Mouse (Mus musculus) hindbrain, embryonic 12.5 days (tissue): ENCODE measurements around the gene Naif1. TPM values are rescaled to one million over a fixed set of nuclear protein-coding genes. Genes with fewer than 3 reads are reported as not detected.
A peak's percentile ranks its signal among the peaks of the same experiment; 100 is the strongest.

Source experiments
- ATAC-seq: fragments of 200-750 bp; cut with Nextera tagmentation; 2 replicates; pipeline ENCODE4 v1.8.0; 2017; ENCODE audit warnings: moderate TSS enrichment; ENCODE audit not compliant: low FRiP score
- H3K27ac ChIP-seq: fragments of 300-500 bp; sonication (generic); 2 replicates; pipeline ENCODE4 v1.5.1; 2016; ENCODE audit warnings: mild to moderate bottlenecking
- H3K27me3 ChIP-seq: fragments of 300-500 bp; sonication (generic); 2 replicates; pipeline ENCODE4 v1.6.1; 2016; ENCODE audit warnings: mild to moderate bottlenecking
- H3K36me3 ChIP-seq: fragments of 300-500 bp; sonication (generic); 2 replicates; pipeline ENCODE4 v1.6.1; 2016; ENCODE audit warnings: mild to moderate bottlenecking
- H3K4me1 ChIP-seq: fragments of 300-500 bp; sonication (generic); 2 replicates; pipeline ENCODE4 v1.6.1; 2016
- H3K4me2 ChIP-seq: fragments of 300-500 bp; sonication (generic); replicated peaks from 2 replicates; pipeline ENCODE4 v1.6.1; 2016; ENCODE audit warnings: mild to moderate bottlenecking
- H3K4me3 ChIP-seq: fragments of 300-500 bp; sonication (generic); 2 replicates; pipeline ENCODE4 v1.5.1; 2016; ENCODE audit warnings: mild to moderate bottlenecking
- H3K9ac ChIP-seq: fragments of 300-500 bp; sonication (generic); 2 replicates; pipeline ENCODE4 v1.6.1; 2016; ENCODE audit warnings: mild to moderate bottlenecking, moderate library complexity
- H3K9me3 ChIP-seq: fragments of 300-500 bp; sonication (generic); replicated peaks from 2 replicates; pipeline ENCODE4 v1.6.1; 2016; ENCODE audit warnings: mild to moderate bottlenecking
- WGBS: fragments of 180-500 bp; shearing (Covaris S2); methylation state at CpG from one replicate; pipeline ENCODE4 v1.1.7; 2016; 5-methylcytosine and 5-hydroxymethylcytosine counted together
- polyA plus RNA-seq: library from polyadenylated mRNA; unstranded; fragments of >200 nt; fragmentation: Nextera tagmentation; extraction: Ambion mirVana; gene quantifications from 2 replicates; pipeline ENCODE4 v1.2.1, GENCODE M21; 2016

The Naif1 gene
- polyA plus RNA-seq, 1 experiment from 2014 or later = 5.9 TPM

DNA sequence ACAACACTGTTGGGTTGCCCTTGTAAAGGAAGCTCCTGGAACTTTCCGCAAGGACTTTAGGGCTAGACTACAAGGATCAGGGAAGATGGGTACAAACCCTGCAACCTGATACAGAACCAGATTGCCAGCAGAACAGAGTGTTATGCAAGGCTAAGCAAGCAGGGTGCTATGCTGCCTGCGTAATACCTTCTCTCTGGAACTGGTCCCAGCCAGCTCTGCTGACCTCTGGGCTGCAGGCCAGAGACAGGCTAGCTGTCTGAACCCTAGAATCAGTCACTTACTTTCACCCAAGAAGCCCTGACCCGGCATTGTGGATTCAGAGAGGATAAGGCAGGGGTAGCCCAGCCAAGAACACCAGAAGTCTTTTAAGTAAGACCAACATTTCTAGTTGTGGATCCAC lies 30.9 kb upstream of the Naif1 start:
- 97% methylated on average over 3 of the region's 3 CpGs for WGBS

DNA sequence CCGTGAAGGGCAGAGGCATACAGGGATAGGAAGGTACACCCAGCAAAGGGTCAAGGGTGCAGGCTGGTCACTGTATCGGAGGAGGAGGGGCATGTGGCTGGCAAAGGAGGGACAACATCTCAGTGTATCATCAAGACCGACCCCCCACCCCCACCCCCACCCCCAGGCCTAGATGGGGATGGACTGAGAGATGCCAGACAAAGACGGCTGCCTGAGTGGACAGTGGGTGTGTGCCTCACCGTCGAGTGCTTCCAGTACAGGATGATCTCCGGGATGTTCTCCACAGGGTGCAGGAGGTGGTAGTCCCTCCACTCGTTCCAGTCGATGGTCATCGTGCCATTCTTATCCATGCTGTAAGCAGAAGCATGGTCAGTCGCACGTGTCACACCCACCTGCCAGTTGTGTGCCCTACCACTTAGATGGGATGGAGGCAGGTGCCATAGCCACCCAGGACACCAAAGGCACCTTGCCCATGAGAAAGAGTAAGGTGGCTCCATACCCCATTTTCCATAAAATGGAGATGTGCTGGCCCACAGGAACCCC lies 30.1 kb upstream of the Naif1 start:
- H3K4me1 ChIP-seq = peaks cover 22% of the 10 kb centered on the region
- H3K27ac ChIP-seq = no peak overlapping the region
- no peaks in the 10 kb centered on the region for H3K9me3 ChIP-seq
- no peak overlapping the region for H3K4me3 ChIP-seq
- WGBS = 91% methylated on average over 12 of the region's 12 CpGs
- H3K9ac ChIP-seq = no peak overlapping the region
- H3K36me3 ChIP-seq = peaks cover 61% of the 10 kb centered on the region
- H3K27me3 ChIP-seq = no peaks in the 10 kb centered on the region
- no peak overlapping the region for H3K4me2 ChIP-seq
- ATAC-seq = no peak

More for the DNA sequence above, 30.9 kb upstream of the Naif1 start:
- H3K27ac ChIP-seq = no peak overlapping the region
- no peak overlapping the region for H3K9ac ChIP-seq
- H3K4me2 ChIP-seq = no peak overlapping the region
- H3K9me3 ChIP-seq = no peaks in the 10 kb centered on the region
- peaks cover 16% of the 10 kb centered on the region for H3K4me1 ChIP-seq
- H3K4me3 ChIP-seq = no peak overlapping the region
- H3K36me3 ChIP-seq = peaks cover 69% of the 10 kb centered on the region
- no peak for ATAC-seq
- H3K27me3 ChIP-seq = no peaks in the 10 kb centered on the region

DNA sequence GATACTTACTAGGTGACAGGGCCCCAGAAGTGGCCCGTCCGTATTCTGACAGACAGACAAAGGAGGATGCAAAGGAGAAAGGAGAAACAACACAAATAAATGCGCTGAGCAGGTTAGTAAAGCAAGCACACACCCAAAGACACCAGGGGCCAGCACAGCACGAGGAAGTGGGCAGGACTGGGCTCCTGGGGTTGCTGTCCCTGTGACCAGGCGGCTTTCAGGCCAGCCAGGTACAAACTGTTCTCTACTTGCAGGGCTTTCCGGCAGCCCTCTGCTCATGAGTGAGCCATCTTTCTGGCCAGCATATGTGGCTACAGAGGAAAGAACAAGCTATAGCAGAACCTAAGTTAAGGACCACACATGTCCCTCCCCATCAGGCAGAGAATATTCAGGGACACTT lies 29.6 kb upstream of the Naif1 start:
- H3K4me1 ChIP-seq = peaks cover 22% of the 10 kb centered on the region
- peaks cover 56% of the 10 kb centered on the region for H3K36me3 ChIP-seq
- ATAC-seq = no peak
- H3K4me3 ChIP-seq = no peak overlapping the region
- H3K27me3 ChIP-seq = no peaks in the 10 kb centered on the region
- H3K4me2 ChIP-seq = no peak overlapping the region
- H3K9me3 ChIP-seq = no peaks in the 10 kb centered on the region
- H3K27ac ChIP-seq = no peak overlapping the region
- 87% methylated on average over 6 of the region's 6 CpGs for WGBS
- H3K9ac ChIP-seq = no peak overlapping the region

DNA sequence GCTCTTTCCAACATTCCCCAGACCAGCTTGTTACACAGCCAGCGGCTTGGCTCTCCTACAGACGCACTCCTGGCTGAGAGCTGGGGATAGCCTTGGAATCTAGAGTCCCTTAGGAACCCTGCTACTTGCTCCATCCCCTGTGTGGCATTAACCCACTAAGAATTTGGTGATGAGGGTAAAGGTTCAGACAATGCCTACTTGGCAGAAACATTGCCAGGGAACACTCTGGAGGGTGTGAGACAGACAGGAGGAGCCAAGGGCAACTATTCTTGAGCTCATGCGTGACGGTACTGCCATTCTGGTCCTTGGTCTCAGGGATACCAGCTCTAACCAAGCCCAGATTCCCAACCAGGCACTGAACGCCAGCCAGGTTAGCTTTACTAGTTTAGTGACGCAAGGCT lies 28.4 kb upstream of the Naif1 start:
- H3K9me3 ChIP-seq = no peaks in the 10 kb centered on the region
- no peak overlapping the region for H3K4me3 ChIP-seq
- H3K9ac ChIP-seq = 0 out of 2 replicates have a peak overlapping the region, but pooled peaks have one; percentile 23
- no peak for ATAC-seq
- H3K4me2 ChIP-seq = no peak overlapping the region
- 90% methylated on average over 6 of the region's 6 CpGs for WGBS
- peaks cover 44% of the 10 kb centered on the region for H3K36me3 ChIP-seq
- H3K4me1 ChIP-seq = peaks cover 27% of the 10 kb centered on the region
- H3K27ac ChIP-seq = no peak overlapping the region
- no peaks in the 10 kb centered on the region for H3K27me3 ChIP-seq

DNA sequence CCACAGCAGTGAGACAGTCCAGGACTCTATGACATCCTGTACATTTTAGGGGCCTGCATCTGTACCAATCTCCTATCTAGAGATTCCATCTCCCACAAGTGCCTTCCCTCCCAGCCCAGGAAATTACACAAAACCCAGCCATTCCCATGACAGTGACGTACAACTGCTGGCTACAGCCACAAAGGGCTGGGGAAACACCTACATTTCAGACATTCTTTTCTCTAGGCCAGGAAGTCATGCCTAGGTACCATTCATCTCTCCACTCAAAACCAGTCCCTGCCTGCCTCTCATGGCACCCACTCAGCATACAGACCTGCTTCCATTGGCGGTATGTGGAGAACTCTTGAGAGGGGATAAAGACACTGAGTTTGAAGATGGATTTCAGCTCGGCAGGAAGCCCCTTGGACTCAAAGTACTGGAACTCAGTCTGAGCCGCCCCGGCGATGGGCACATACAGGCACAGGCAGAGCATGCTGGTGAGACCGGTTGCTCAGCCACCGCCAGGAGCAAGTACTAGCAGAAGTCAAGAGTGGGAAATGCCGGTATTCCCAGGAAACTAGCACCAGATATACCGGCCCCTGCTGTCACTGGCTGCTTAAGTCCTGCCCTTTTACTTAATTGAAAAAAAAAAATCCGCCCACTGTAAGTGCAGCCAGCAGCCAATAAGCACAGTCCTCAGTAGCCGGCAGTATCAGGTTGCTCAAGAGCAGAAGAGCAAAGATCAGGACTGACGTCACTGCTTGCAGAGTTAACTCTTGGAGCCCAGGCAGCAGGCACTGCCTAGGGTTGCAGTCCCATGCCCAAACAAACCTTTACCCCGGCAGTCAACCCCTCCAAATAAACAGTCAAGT lies 26.6 kb upstream of the Naif1 start:
- H3K36me3 ChIP-seq = peaks cover 25% of the 10 kb centered on the region
- H3K9me3 ChIP-seq = no peaks in the 10 kb centered on the region
- peak overlapping the region; percentile 66 for H3K4me2 ChIP-seq
- H3K4me3 ChIP-seq = peak overlapping the region; percentile 37
- peak; percentile 85 for ATAC-seq
- no peaks in the 10 kb centered on the region for H3K27me3 ChIP-seq
- peaks cover 41% of the 10 kb centered on the region for H3K4me1 ChIP-seq
- peak overlapping the region; percentile 84 for H3K27ac ChIP-seq
- peak overlapping the region; percentile 51 for H3K9ac ChIP-seq
- 2% methylated on average over 14 of the region's 14 CpGs for WGBS

DNA sequence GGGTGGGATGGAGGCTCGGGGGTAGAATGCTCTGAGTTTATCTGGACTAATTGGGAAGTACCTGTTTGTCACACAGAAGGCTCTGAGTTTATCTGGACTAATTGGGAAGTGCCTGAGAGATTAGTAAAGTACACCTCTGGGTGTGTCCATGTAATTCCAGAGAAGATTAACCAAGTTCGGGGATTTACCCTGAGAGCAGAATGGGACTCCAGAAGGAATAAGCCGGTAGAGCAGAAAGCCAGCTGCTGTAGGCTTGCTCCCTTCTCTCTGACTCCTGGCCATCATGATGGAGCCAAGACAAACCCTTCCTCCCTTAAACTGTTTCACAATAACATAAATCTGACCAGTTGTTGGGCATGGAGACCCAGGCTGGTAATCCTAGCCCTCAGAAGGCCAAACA lies 25.5 kb upstream of the Naif1 start:
- 68% methylated on average over 3 of the region's 3 CpGs for WGBS
- no peak for ATAC-seq
- Histone ChIP-seq H3K4me1 (peaks cover 52% of the 10 kb centered on the region), H3K4me3 (no peak overlapping the region), H3K36me3 (peaks cover 14% of the 10 kb centered on the region), H3K27ac (peak overlapping the region; percentile 84), H3K4me2 (no peak overlapping the region), H3K9me3 (no peaks in the 10 kb centered on the region), H3K27me3 (no peaks in the 10 kb centered on the region), H3K9ac (no peak overlapping the region)

DNA sequence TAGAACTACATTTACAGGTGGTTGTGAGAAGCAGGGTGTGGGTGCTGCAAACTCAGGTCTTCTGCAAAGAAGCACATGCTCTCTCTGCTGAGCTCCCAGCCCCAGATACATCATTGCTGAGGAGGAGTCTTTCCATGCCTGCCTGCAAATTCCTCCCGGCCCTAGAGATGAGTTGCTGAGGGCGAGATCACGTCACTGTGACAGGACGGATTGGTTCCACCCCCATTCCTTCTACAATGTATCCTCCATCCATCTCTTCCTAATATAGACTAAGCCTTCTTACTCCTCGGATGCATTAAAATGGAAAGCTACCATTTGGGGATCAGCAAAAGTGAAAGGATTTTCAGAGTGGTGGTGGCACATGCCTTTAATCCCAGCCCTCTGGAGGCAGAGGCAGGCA lies 24.7 kb upstream of the Naif1 start:
- 81% methylated on average over 5 of the region's 5 CpGs for WGBS
- Histone ChIP-seq H3K9ac (no peak overlapping the region), H3K27ac (no peak overlapping the region), H3K4me3 (no peak overlapping the region), H3K4me1 (peaks cover 60% of the 10 kb centered on the region), H3K36me3 (peaks cover 6% of the 10 kb centered on the region), H3K27me3 (no peaks in the 10 kb centered on the region), H3K9me3 (no peaks in the 10 kb centered on the region), H3K4me2 (no peak overlapping the region)
- no peak for ATAC-seq

DNA sequence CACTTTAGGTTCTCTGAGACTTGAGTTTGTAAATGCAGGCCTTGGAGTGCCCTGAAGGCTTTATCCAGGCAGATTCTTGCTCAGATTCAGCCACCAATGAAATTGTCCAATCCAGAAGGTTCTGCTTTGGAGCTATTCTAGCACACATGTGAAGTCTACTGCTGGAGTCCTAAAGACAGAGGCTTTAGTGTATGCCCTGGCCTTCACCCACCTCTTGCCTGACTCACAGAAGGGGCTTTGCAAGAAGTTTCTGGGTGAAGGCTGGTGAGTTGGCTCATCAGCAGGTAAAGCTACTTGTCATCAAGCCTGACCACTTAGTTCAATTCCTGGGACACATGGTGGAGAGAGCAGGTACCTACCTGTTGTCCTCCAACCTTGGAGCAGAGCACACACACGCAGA lies 24.1 kb upstream of the Naif1 start:
- no peak overlapping the region for H3K9ac ChIP-seq
- no peak overlapping the region for H3K4me2 ChIP-seq
- no peaks in the 10 kb centered on the region for H3K27me3 ChIP-seq
- no peaks in the 10 kb centered on the region for H3K9me3 ChIP-seq
- H3K36me3 ChIP-seq = 0 out of 2 replicates have a peak, but pooled peaks cover 2% of the 10 kb centered on the region
- no peak overlapping the region for H3K4me3 ChIP-seq
- H3K27ac ChIP-seq = no peak overlapping the region
- 87% methylated on average over 1 of the region's 1 CpGs for WGBS
- ATAC-seq = no peak
- H3K4me1 ChIP-seq = peaks cover 61% of the 10 kb centered on the region

DNA sequence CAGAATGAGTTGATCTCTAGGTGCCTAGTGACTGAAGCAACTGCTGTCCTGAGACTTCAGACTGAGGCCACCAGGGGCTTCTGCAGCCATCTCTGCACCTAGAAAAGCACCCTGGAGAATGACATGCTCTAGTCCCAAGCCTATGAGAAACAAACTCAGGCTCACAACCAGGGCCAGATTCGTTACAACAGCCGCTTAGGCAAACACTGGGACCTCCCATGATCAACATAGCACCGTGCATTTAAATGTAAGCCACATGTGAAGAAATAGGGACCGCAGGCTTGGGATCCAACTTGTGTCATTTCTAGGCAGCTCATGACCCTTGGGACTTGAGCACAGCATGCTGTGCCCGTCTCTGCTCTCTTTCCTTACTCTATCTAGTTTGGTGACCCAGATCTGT lies 22.5 kb upstream of the Naif1 start:
- Histone ChIP-seq H3K4me2 (peak overlapping the region; percentile 89; the same call in 1 of the 2 replicates), H3K36me3 (no peaks in the 10 kb centered on the region), H3K9me3 (no peaks in the 10 kb centered on the region), H3K27me3 (no peaks in the 10 kb centered on the region), H3K27ac (peak overlapping the region; percentile 52; the same call in 1 of the 2 replicates), H3K9ac (no peak overlapping the region), H3K4me1 (peaks cover 68% of the 10 kb centered on the region), H3K4me3 (no peak overlapping the region)
- 80% methylated on average over 5 of the region's 5 CpGs for WGBS
- ATAC-seq = no peak

DNA sequence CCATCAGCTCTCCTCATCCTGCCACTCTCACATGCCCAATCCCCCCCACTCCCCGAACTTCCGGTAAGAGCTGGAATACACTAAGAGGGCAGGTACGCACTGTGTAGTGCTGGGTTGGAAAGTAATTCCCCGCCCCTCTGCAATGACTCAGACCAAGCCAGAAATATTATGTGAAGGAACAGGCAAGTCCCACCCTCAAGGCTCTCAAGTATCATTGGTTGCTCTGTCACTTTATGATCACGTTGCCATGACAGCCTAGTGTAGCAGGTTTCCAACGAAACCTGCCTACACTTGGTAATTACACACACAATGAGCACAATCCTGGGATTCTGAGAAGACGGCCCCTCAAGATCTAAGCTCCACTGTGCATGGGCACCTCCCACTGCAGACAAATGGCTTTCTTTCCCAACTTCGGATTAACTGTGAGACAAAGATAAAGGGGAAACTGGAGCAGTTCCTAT lies 22.0 kb upstream of the Naif1 start:
- no peak for ATAC-seq
- Histone ChIP-seq H3K27me3 (no peaks in the 10 kb centered on the region), H3K4me3 (0 out of 2 replicates have a peak overlapping the region, but pooled peaks have one; percentile 6), H3K9ac (peak overlapping the region; percentile 20; the same call in 1 of the 2 replicates), H3K4me1 (peaks cover 62% of the 10 kb centered on the region), H3K4me2 (peak overlapping the region; percentile 89), H3K9me3 (no peaks in the 10 kb centered on the region), H3K36me3 (no peaks in the 10 kb centered on the region), H3K27ac (peak overlapping the region; percentile 52)
- WGBS = 66% methylated on average over 8 of the region's 8 CpGs

DNA sequence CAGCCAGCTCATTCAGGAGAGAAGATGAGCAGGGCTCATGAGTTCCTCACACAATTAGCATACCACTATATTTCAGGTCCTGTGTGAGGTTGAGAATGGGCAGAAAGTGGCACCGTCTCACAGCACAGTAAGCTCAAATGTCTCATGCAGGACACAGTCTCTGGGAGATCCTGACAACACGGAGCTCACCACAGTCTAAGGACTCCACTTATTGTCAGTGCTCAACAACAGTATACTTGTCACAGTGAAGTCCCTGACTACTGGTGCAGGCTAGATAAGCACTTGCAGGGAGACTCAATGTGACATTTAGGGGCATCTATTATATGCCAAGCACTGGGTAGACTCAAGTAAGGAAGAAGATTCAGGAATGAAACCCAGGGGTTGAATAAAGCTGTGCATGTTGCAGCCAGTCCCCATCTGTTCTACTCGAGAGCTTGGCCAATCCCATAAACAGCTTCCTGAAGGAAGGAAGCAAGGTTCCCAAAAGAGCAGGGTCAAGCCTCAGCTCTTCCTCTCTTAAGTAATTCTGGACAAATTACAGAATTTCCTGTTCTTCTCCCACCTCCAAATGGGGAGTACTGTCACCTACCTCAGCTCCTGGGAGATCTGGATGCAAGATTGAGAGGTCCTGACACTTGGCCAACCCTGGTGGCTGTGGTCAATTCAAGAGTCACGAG lies 20.9 kb upstream of the Naif1 start:
- ATAC-seq = no peak
- peak overlapping the region; percentile 89 for H3K4me2 ChIP-seq
- WGBS = 85% methylated on average over 4 of the region's 4 CpGs
- H3K27me3 ChIP-seq = no peaks in the 10 kb centered on the region
- H3K36me3 ChIP-seq = no peaks in the 10 kb centered on the region
- 0 out of 2 replicates have a peak overlapping the region, but pooled peaks have one; percentile 6 for H3K4me3 ChIP-seq
- no peak overlapping the region; the same call in 1 of the 2 replicates for H3K27ac ChIP-seq
- H3K9me3 ChIP-seq = no peaks in the 10 kb centered on the region
- H3K9ac ChIP-seq = no peak overlapping the region
- H3K4me1 ChIP-seq = peaks cover 52% of the 10 kb centered on the region
